Mouse (Mus musculus): ENCODE results near the gene Hist1h2bg. TPM values are rescaled to one million over a fixed set of nuclear protein-coding genes. Genes with fewer than 3 reads are reported as not detected.

Hist1h2bg gene
- total RNA-seq, 2 experiments from 2014 or later, result 105 to 116 TPM

- no peak for DNase-seq
Observed at GRCm38 (mm10) chr13:23620056-23620732, 49.0 kb downstream of the Hist1h2bg start.

GRCm38 (mm10) chr13:23620733-23621531 is 49.7 kb downstream of the Hist1h2bg start, which contains the start of gene Hist1h2be:
Hist1h2be (minus strand) TSS chr13:23621124.
- DNase-seq, result peak; percentile 71 to 76

Small RNAs within 50 kb of the gene (microRNA-seq; reads per million reads assigned to microRNA genes)
- not detected for gene Gm44297
- gene Gm44359, result not detected
- not detected for gene Gm44394

Other genes starting within 250 kb of the Hist1h2bg start
- gene Zfp322a, start 202.2 kb upstream of the Hist1h2bg start, total RNA-seq (2021), result 10 to 100 TPM; 19.4 to 21.2 TPM
- gene Abt1, start 147.5 kb upstream of the Hist1h2bg start, total RNA-seq (2021), result 1 to 10 TPM; 6.9 to 8.3 TPM
- gene Btn1a1, start 105.5 kb upstream of the Hist1h2bg start, total RNA-seq (2021), result not detected
- not detected for gene Btn2a2, start 82.5 kb upstream of the Hist1h2bg start, total RNA-seq (2021)
- gene Hist1h4h, start 40.3 kb upstream of the Hist1h2bg start, total RNA-seq (2021), result 100 to 1,000 TPM; 443 to 473 TPM
- gene Hist1h2af, start 37.5 kb upstream of the Hist1h2bg start, total RNA-seq (2021), result 10 to 100 TPM; 49.7 to 55.2 TPM
- 10 to 100 TPM; 13.9 to 17.7 TPM for gene Hist1h3g, start 36.0 kb upstream of the Hist1h2bg start, total RNA-seq (2021)
- 1 to 10 TPM; 4.2 to 4.7 TPM for gene Hist1h2bh, start 28.0 kb upstream of the Hist1h2bg start, total RNA-seq (2021)
- 10 to 100 TPM; 23.4 to 24.4 TPM for gene Hist1h3f, start 27.3 kb upstream of the Hist1h2bg start, total RNA-seq (2021)
- 100 to 1,000 TPM; 112 to 118 TPM for gene Hist1h4f, start 19.7 kb upstream of the Hist1h2bg start, total RNA-seq (2021)
- gene Hist1h1d, start 18.1 kb upstream of the Hist1h2bg start, total RNA-seq (2021), result 1 to 10 TPM; 4.5 to 4.9 TPM
- 10 to 100 TPM; 56.1 to 72.9 TPM for gene Hist1h3e, start 9.0 kb upstream of the Hist1h2bg start, total RNA-seq (2021)
- 1 to 10 TPM; 9.2 to 9.6 TPM for gene Hist1h2ae, start 176 bp upstream of the Hist1h2bg start, total RNA-seq (2021)
- 10 to 100 TPM; 34.6 to 44.5 TPM for gene Hist1h2bf, start 2.8 kb downstream of the Hist1h2bg start, total RNA-seq (2021)
- gene Hist1h2ad, start 3.0 kb downstream of the Hist1h2bg start, total RNA-seq (2021), result 10 to 100 TPM in 1 of 2 experiments, 1 to 10 TPM in 1; 8.1 to 13.6 TPM
- 1 to 10 TPM; 7.4 TPM for gene Hist1h3d, start 4.4 kb downstream of the Hist1h2bg start, total RNA-seq (2021)
- 100 to 1,000 TPM; 159 to 164 TPM for gene Hist1h4d, start 10.2 kb downstream of the Hist1h2bg start, total RNA-seq (2021)
- 10 to 100 TPM; 12.1 to 13.4 TPM for gene Hist1h2be, start 49.7 kb downstream of the Hist1h2bg start, total RNA-seq (2021)
- gene Hist1h1e, start 51.2 kb downstream of the Hist1h2bg start, total RNA-seq (2021), result 10 to 100 TPM; 49.5 to 74.0 TPM
- gene Hist1h2ac, start 112.6 kb downstream of the Hist1h2bg start, total RNA-seq (2021), result 1 to 10 TPM; 3.0 to 3.1 TPM
- 100 to 1,000 TPM; 138 to 161 TPM for gene Hist1h2bc, start 112.8 kb downstream of the Hist1h2bg start, total RNA-seq (2021)
- gene Hist1h1t, start 124.4 kb downstream of the Hist1h2bg start, total RNA-seq (2021), result under 1 TPM; 0.33 to 0.46 TPM
- gene Hist1h4c, start 127.1 kb downstream of the Hist1h2bg start, total RNA-seq (2021), result 100 to 1,000 TPM; 101 to 109 TPM
- 10 to 100 TPM; 29.2 to 49.8 TPM for gene Hfe, start 139.5 kb downstream of the Hist1h2bg start, total RNA-seq (2021)
- gene Hist1h1c, start 167.4 kb downstream of the Hist1h2bg start, total RNA-seq (2021), result 100 to 1,000 TPM; 145 to 279 TPM
- gene Hist1h3c, start 174.2 kb downstream of the Hist1h2bg start, total RNA-seq (2021), result 10 to 100 TPM; 20.5 to 26.8 TPM
- gene Hist1h2bb, start 175.3 kb downstream of the Hist1h2bg start, total RNA-seq (2021), result 10 to 100 TPM; 34.0 to 41.3 TPM
- 10 to 100 TPM; 58.1 to 68.0 TPM for gene Hist1h2ab, start 179.7 kb downstream of the Hist1h2bg start, total RNA-seq (2021)
- 10 to 100 TPM; 54.7 to 79.9 TPM for gene Hist1h3b, start 180.9 kb downstream of the Hist1h2bg start, total RNA-seq (2021)
- gene Hist1h4b, start 185.6 kb downstream of the Hist1h2bg start, total RNA-seq (2021), result 100 to 1,000 TPM; 115 to 122 TPM
- gene Hist1h4a, start 189.8 kb downstream of the Hist1h2bg start, total RNA-seq (2021), result 10 to 100 TPM; 59.8 to 61.2 TPM
- gene Hist1h3a, start 191.0 kb downstream of the Hist1h2bg start, total RNA-seq (2021), result 10 to 100 TPM; 55.1 to 59.3 TPM
- gene Hist1h1a, start 192.3 kb downstream of the Hist1h2bg start, total RNA-seq (2021), result 10 to 100 TPM; 35.0 to 39.8 TPM
- gene Trim38, start 198.5 kb downstream of the Hist1h2bg start, total RNA-seq (2021), result under 1 TPM; 0.16 to 0.23 TPM
- under 1 TPM in 1 of 2 experiments, not detected in 1; 0.26 TPM for gene Slc17a2, start 235.6 kb downstream of the Hist1h2bg start, total RNA-seq (2021)